Mouse (Mus musculus) CH12.LX (cell line): ENCODE measurements around the gene Fkbp6. TPM values are rescaled to one million over a fixed set of nuclear protein-coding genes. Genes with fewer than 3 reads are reported as not detected.

Experiments
- DNase-seq: peaks from one replicate; pipeline ENCODE4 v3.0.0-alpha.2; 2013; ENCODE audit errors: extremely low read depth
- H3K27ac ChIP-seq: 2 replicates; pipeline ENCODE4 v1.5.1; 2012; ENCODE audit warnings: low read depth, mild to moderate bottlenecking, control low read depth, moderate library complexity; ENCODE audit not compliant: insufficient read depth
- H3K27me3 ChIP-seq: replicated peaks from 2 replicates; pipeline ENCODE3; 2012; ENCODE audit warnings: inconsistent platforms
- H3K36me3 ChIP-seq, 2 experiments: replicated peaks in 1 of 2; 2 replicates each; pipeline versions ENCODE3 to v1.6.1; 2012; ENCODE audit warnings: inconsistent platforms in 1 of 2, low read length in 1 of 2, mild to moderate bottlenecking in 1 of 2, mixed read lengths in 1 of 2, moderate library complexity in 1 of 2; ENCODE audit not compliant: control insufficient read depth in 1 of 2, insufficient read depth in 1 of 2
- H3K4me1 ChIP-seq, 2 experiments: 2 replicates each; pipeline ENCODE4 v1.6.1; 2012; ENCODE audit warnings: inconsistent platforms in 1 of 2, moderate library complexity in 1 of 2; ENCODE audit not compliant: insufficient read depth in 2 of 2, control insufficient read depth in 1 of 2
- H3K4me2 ChIP-seq: 2 replicates; pipeline ENCODE4 v1.6.1; 2012; ENCODE audit warnings: low read depth, mild to moderate bottlenecking, control low read depth; ENCODE audit not compliant: poor library complexity, insufficient read depth, severe bottlenecking
- H3K4me3 ChIP-seq, 3 experiments: fragments of 150-350 bp in 1 of 3; sonication (generic) in 1 of 3; replicated peaks in 1 of 3; 2 replicates each; pipeline versions ENCODE3 to v1.5.1; 2011 to 2012; ENCODE audit warnings: low read depth in 2 of 3, low read length in 2 of 3, mild to moderate bottlenecking in 2 of 3, moderate library complexity in 2 of 3, control low read depth in 1 of 3, improper control_type of control experiment in 1 of 3, inconsistent platforms in 1 of 3, mixed read lengths in 1 of 3; ENCODE audit not compliant: poor library complexity in 1 of 3
- H3K79me2 ChIP-seq: replicated peaks from 2 replicates; pipeline ENCODE4 v1.6.1; 2012; ENCODE audit warnings: mild to moderate bottlenecking, moderate library complexity; ENCODE audit not compliant: control insufficient read depth, poor library complexity, insufficient read depth, severe bottlenecking; ENCODE audit errors: extremely low read depth
- H3K9ac ChIP-seq: 2 replicates; pipeline ENCODE4 v1.6.1; 2012; ENCODE audit warnings: low read depth, mild to moderate bottlenecking, control low read depth, moderate library complexity; ENCODE audit not compliant: insufficient read depth
- H3K9me3 ChIP-seq: replicated peaks from 2 replicates; pipeline ENCODE3; 2012; ENCODE audit warnings: low read length, inconsistent platforms, mixed read lengths
- CHD2 ChIP-seq: IDR thresholded peaks from 2 replicates; pipeline ENCODE4 v1.6.1; 2011; ENCODE audit warnings: low read length, improper control_type of control experiment
- EP300 ChIP-seq: IDR thresholded peaks from 2 replicates; pipeline ENCODE4 v1.6.1; 2011; ENCODE audit warnings: low read length, improper control_type of control experiment
- ETS1 ChIP-seq: conservative IDR thresholded peaks from 2 replicates; pipeline ENCODE4 v1.6.1; 2012; ENCODE audit warnings: low read depth, mild to moderate bottlenecking, inconsistent platforms, low read length, improper control_type of control experiment, moderate library complexity
- GABPA ChIP-seq: IDR thresholded peaks from 2 replicates; pipeline ENCODE4 v1.6.1; 2012; ENCODE audit warnings: low read depth, low read length, improper control_type of control experiment, inconsistent platforms; ENCODE audit not compliant: insufficient replicate concordance
- JUN ChIP-seq: IDR thresholded peaks from 2 replicates; pipeline ENCODE4 v1.6.1; 2011; ENCODE audit warnings: low read depth, mild to moderate bottlenecking, low read length, improper control_type of control experiment, moderate library complexity; ENCODE audit not compliant: insufficient read depth
- JUND ChIP-seq: conservative IDR thresholded peaks from 2 replicates; pipeline ENCODE4 v1.6.1; 2011; ENCODE audit warnings: low read depth, low read length, improper control_type of control experiment
- KAT2A ChIP-seq: IDR thresholded peaks from 2 replicates; pipeline ENCODE4 v1.6.1; 2012; ENCODE audit warnings: low read length, improper control_type of control experiment, inconsistent platforms; ENCODE audit not compliant: insufficient replicate concordance
- MEF2A ChIP-seq: IDR thresholded peaks from 2 replicates; pipeline ENCODE4 v1.6.1; 2014; ENCODE audit warnings: low read depth, mild to moderate bottlenecking, inconsistent platforms, low read length, improper control_type of control experiment, borderline replicate concordance
- MXI1 ChIP-seq: IDR thresholded peaks from 2 replicates; pipeline ENCODE4 v1.6.1; 2011; ENCODE audit warnings: mild to moderate bottlenecking, low read depth, low read length, improper control_type of control experiment
- MYC ChIP-seq: IDR thresholded peaks from 2 replicates; pipeline ENCODE4 v1.6.1; 2011; ENCODE audit warnings: low read depth, mild to moderate bottlenecking, improper control_type of control experiment, low read length
- POLR2A ChIP-seq: IDR thresholded peaks from 2 replicates; pipeline ENCODE4 v1.6.1; 2011; ENCODE audit warnings: low read depth, mild to moderate bottlenecking, improper control_type of control experiment, low read length
- POLR2AphosphoS2 ChIP-seq: IDR thresholded peaks from 2 replicates; pipeline ENCODE4 v1.6.1; 2011; ENCODE audit warnings: low read depth, low read length, improper control_type of control experiment
- SIN3A ChIP-seq: IDR thresholded peaks from 2 replicates; pipeline ENCODE4 v1.6.1; 2012; ENCODE audit warnings: low read length, improper control_type of control experiment, inconsistent platforms
- SMC3 ChIP-seq: IDR thresholded peaks from 2 replicates; pipeline ENCODE4 v1.6.1; 2011; ENCODE audit warnings: low read depth, low read length, improper control_type of control experiment
- TCF12 ChIP-seq: IDR thresholded peaks from 2 replicates; pipeline ENCODE4 v1.6.1; 2014; ENCODE audit warnings: low read depth, mild to moderate bottlenecking, inconsistent platforms, low read length, improper control_type of control experiment
- UBTF ChIP-seq: IDR thresholded peaks from 2 replicates; pipeline ENCODE4 v1.6.1; 2012; ENCODE audit warnings: low read depth, mild to moderate bottlenecking, inconsistent platforms, low read length, improper control_type of control experiment, moderate library complexity
- ZC3H11A ChIP-seq: IDR thresholded peaks from 2 replicates; pipeline ENCODE4 v1.6.1; 2012; ENCODE audit warnings: low read depth, mild to moderate bottlenecking, inconsistent platforms, low read length, improper control_type of control experiment
- ZMIZ1 ChIP-seq: IDR thresholded peaks from 2 replicates; pipeline ENCODE4 v1.6.1; 2012; ENCODE audit warnings: low read depth, mild to moderate bottlenecking, inconsistent platforms, low read length, improper control_type of control experiment
- dilution Hi-C: fragments of 300-500 bp; cut with MboI; formaldehyde crosslinking; loops from 2 replicates; pipeline ENCODE4 v1.14.3; 2020; ENCODE audit warnings: low sequenced_read_pairs; ENCODE audit not compliant: extremely low pct_unique_long_range_greater_than_20kb, extremely low pct_ligation_motif_present
- in situ Hi-C: fragments of 300-500 bp; cut with MboI; formaldehyde crosslinking; loops from 3 replicates; pipeline ENCODE4 v1.14.3; 2019; ENCODE audit warnings: low sequenced_read_pairs, low pct_ligation_motif_present, low pct_unique_long_range_greater_than_20kb, mixed read lengths
- polyA plus RNA-seq: library from polyadenylated mRNA; unstranded; fragments of >175 nt; gene quantifications from 2 replicates; pipeline ENCODE4 v1.2.1, GENCODE M21; 2012; ENCODE audit warnings: low read depth; ENCODE audit not compliant: insufficient read length
- total RNA-seq, 2 experiments: library from RNA; depleted of rRNA; stranded (reverse); fragments of 300-350 nt in 1 of 2; fragments of >200 nt in 1 of 2; gene quantifications; 2 replicates each; pipeline ENCODE4 v1.2.3; 2012 to 2014

Fkbp6 gene
- total and polyA plus RNA-seq, 3 experiments, result not detected

GRCm38 (mm10) chr5:135383771-135384170 lies 33.9 kb upstream of the Fkbp6 start:
- no peaks in the 10 kb centered on the region for H3K79me2 ChIP-seq
- H3K4me3 ChIP-seq, result no peak overlapping the region
- no peaks in the 10 kb centered on the region for H3K27me3 ChIP-seq
- in situ Hi-C loops (no loop called here), dilution Hi-C loops (no loop called here)
- no peak overlapping the region for H3K27ac ChIP-seq
- TF ChIP-seq KAT2A (no peak), TCF12 (no peak), GABPA (no peak), ZC3H11A (no peak), POLR2A (no peak), MYC (no peak), POLR2AphosphoS2 (no peak), MXI1 (no peak), JUND (no peak), UBTF (no peak), MEF2A (no peak), ZMIZ1 (no peak), CHD2 (no peak), JUN (no peak), ETS1 (no peak), EP300 (no peak)
- TF ChIP-seq, all 38 proteins: peak for 0
- Histone ChIP-seq H3K9me3 (no peaks in the 10 kb centered on the region), H3K4me1 (no peaks in the 10 kb centered on the region), H3K36me3 (peaks cover 85 to 94% of the 10 kb centered on the region in 2 experiments), H3K9ac (no peak overlapping the region), H3K4me2 (no peak overlapping the region)
- DNase-seq, result no peak

- in situ Hi-C loops, result no loop called here
- Histone ChIP-seq H3K27ac (no peak overlapping the region), H3K27me3 (no peaks in the 10 kb centered on the region), H3K4me3 (no peak overlapping the region), H3K9ac (no peak overlapping the region), H3K9me3 (no peaks in the 10 kb centered on the region), H3K4me1 (no peaks in the 10 kb centered on the region), H3K36me3 (peaks cover 87 to 94% of the 10 kb centered on the region in 2 experiments), H3K79me2 (no peaks in the 10 kb centered on the region), H3K4me2 (no peak overlapping the region)
- dilution Hi-C loops, result no loop called here
- TF ChIP-seq SIN3A (no peak), ZC3H11A (no peak), TCF12 (no peak), SMC3 (no peak)
- no peak for DNase-seq
Observed at GRCm38 (mm10) chr5:135382746-135383145, 32.9 kb upstream of the Fkbp6 start.
